Mouse (Mus musculus): ENCODE measurements around the gene Gpatch2. TPM values are rescaled to one million over a fixed set of nuclear protein-coding genes. Genes with fewer than 3 reads are reported as not detected.

The Gpatch2 gene
- polyA plus RNA-seq, 1 experiment from 2014 or later: 30.8 TPM

DNA sequence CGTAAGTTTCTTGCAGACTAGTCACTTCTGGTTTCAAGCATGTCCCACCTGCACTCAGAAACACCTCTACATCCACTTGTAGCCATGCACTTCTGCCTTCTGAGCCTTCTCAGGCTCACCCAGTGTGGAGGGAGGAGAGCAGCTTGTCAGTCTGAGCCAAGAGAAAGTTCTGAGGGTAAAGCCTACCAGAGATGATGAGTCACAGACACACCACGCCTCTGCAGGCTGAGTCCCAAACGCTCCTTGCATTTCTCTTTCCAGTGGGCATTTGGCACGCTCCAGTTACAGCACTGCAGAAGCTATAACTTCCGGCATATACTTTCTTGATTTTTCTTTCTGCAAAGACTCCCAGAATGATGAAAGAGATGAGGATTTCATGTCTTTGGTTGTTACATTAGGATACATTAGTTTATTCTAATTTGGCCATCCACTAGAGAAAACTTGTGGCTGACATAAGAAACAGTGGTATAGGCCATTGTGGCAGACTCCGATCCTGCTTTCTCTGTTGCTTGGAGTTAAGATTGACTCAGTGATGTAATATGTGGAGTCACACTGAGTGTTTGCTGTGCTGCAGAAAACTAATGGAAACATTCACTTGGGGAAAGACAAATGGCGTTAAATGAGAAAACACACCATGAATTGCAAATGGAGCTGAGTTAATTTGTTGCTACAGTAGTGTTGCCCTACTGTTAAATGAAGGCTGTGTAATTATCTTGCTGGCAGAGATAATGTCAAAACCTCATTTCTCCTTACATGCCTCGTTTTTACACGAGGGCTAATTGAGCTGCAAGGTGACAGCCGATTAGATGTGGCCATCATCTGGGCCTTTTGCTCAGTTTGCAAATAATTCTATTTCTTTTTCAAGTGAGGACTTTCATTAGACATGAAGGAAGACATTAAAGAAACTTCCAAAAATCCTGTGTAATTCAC, 55.3 kb downstream of the Gpatch2 start:
- 78% methylated on average over 10 of the region's 10 CpGs for WGBS
- Histone ChIP-seq H3K9ac (ENCODE audit: low read length) (no peak overlapping the region), H3K27me3 (ENCODE audit: control insufficient read depth, insufficient read depth, low read length) (no peaks in the 10 kb centered on the region), H3K27ac (ENCODE audit: low read depth, low read length) (no peak overlapping the region), H3K4me2 (ENCODE audit: low read depth, low read length, severe bottlenecking) (no peak overlapping the region), H3K4me3 (ENCODE audit: low read depth, low read length) (no peak overlapping the region), H3K9me3 (ENCODE audit: control insufficient read depth, low read length) (no peaks in the 10 kb centered on the region), H3K4me1 (replicated peaks; ENCODE audit: control insufficient read depth, insufficient read depth, low read length) (peaks cover 5% of the 10 kb centered on the region; the same call in 1 of the 2 replicates), H3K36me3 (ENCODE audit: control insufficient read depth, insufficient read depth, low read length) (no peaks in the 10 kb centered on the region)
- ATAC-seq (replicated peaks; ENCODE audit: low FRiP score): no peak
- no peak for DNase-seq (ENCODE audit: low spot score)

- Histone ChIP-seq H3K4me3 (ENCODE audit: low read depth, low read length) (no peak overlapping the region), H3K27me3 (ENCODE audit: control insufficient read depth, insufficient read depth, low read length) (no peaks in the 10 kb centered on the region), H3K27ac (ENCODE audit: low read depth, low read length) (no peak overlapping the region), H3K9me3 (ENCODE audit: control insufficient read depth, low read length) (no peaks in the 10 kb centered on the region), H3K9ac (ENCODE audit: low read length) (no peak overlapping the region), H3K4me1 (replicated peaks; ENCODE audit: control insufficient read depth, insufficient read depth, low read length) (no peaks in the 10 kb centered on the region), H3K4me2 (ENCODE audit: low read depth, low read length, severe bottlenecking) (no peak overlapping the region), H3K36me3 (ENCODE audit: control insufficient read depth, insufficient read depth, low read length) (no peaks in the 10 kb centered on the region)
- ATAC-seq (replicated peaks; ENCODE audit: low FRiP score): no peak
- 86% methylated on average over 9 of the region's 9 CpGs for WGBS
- no peak for DNase-seq (ENCODE audit: low spot score)
Measured at GRCm38 (mm10) chr1:187277324-187277723, 62.0 kb downstream of the Gpatch2 start.

DNA sequence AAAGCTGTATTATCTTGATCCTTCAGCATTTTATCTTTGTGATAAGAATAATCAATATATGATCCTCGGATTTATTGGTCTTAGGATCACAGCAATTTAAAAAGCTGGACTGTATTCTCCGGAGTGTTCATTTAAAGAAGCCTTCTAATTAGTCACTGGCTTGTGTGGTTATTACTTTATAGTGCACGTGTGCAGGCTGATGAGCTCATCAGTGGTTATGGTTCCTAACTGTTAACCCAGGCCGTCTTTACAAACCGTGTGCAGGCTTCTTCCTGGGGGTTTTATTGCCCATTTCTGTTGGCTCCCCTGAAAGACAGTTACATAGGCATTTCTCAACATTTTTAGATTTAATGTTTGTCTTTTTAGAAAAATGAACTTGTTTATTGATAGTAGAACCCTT, 63.2 kb downstream of the Gpatch2 start:
- no peaks in the 10 kb centered on the region for H3K9me3 ChIP-seq (ENCODE audit: control insufficient read depth, low read length)
- no peaks in the 10 kb centered on the region for H3K27me3 ChIP-seq (ENCODE audit: control insufficient read depth, insufficient read depth, low read length)
- no peak overlapping the region for H3K4me3 ChIP-seq (ENCODE audit: low read depth, low read length)
- no peak overlapping the region for H3K9ac ChIP-seq (ENCODE audit: low read length)
- no peak overlapping the region for H3K27ac ChIP-seq (ENCODE audit: low read depth, low read length)
- H3K36me3 ChIP-seq (ENCODE audit: control insufficient read depth, insufficient read depth, low read length): no peaks in the 10 kb centered on the region
- no peak for DNase-seq (ENCODE audit: low spot score)
- ATAC-seq (replicated peaks; ENCODE audit: low FRiP score): no peak
- H3K4me1 ChIP-seq (replicated peaks; ENCODE audit: control insufficient read depth, insufficient read depth, low read length): no peaks in the 10 kb centered on the region
- 82% methylated on average over 5 of the region's 5 CpGs for WGBS
- no peak overlapping the region for H3K4me2 ChIP-seq (ENCODE audit: low read depth, low read length, severe bottlenecking)

DNA sequence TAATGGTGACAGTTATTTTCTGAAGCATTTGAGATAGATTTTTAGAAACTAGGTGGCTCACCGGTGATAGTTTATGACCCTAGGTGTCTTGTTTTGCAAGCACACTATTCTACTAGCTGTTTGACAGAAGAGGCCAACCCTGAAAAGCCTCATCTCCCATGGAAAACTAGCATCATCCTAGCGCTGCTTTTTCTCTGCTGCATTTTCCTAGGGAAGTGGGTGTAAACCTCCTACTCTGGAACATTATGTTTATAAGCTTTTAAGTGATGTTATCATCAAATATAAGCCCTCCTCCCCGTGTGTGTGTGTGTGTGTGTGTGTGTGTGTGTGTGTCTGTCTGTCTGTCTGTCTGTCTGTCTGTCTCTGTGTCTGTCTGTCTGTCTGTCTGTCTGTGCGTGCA, 64.5 kb downstream of the Gpatch2 start:
- H3K27me3 ChIP-seq (ENCODE audit: control insufficient read depth, insufficient read depth, low read length): no peaks in the 10 kb centered on the region
- no peaks in the 10 kb centered on the region for H3K4me1 ChIP-seq (replicated peaks; ENCODE audit: control insufficient read depth, insufficient read depth, low read length)
- H3K9ac ChIP-seq (ENCODE audit: low read length): no peak overlapping the region
- H3K9me3 ChIP-seq (ENCODE audit: control insufficient read depth, low read length): no peaks in the 10 kb centered on the region
- no peak overlapping the region for H3K27ac ChIP-seq (ENCODE audit: low read depth, low read length)
- 82% methylated on average over 4 of the region's 4 CpGs for WGBS
- H3K4me3 ChIP-seq (ENCODE audit: low read depth, low read length): no peak overlapping the region
- ATAC-seq (replicated peaks; ENCODE audit: low FRiP score) (no peak), DNase-seq (ENCODE audit: low spot score) (no peak)
- no peaks in the 10 kb centered on the region for H3K36me3 ChIP-seq (ENCODE audit: control insufficient read depth, insufficient read depth, low read length)
- no peak overlapping the region for H3K4me2 ChIP-seq (ENCODE audit: low read depth, low read length, severe bottlenecking)

GRCm38 (mm10) chr1:187282321-187282720, 67.0 kb downstream of the Gpatch2 start:
- H3K4me1 ChIP-seq (replicated peaks; ENCODE audit: control insufficient read depth, insufficient read depth, low read length): no peaks in the 10 kb centered on the region
- no peaks in the 10 kb centered on the region for H3K27me3 ChIP-seq (ENCODE audit: control insufficient read depth, insufficient read depth, low read length)
- H3K36me3 ChIP-seq (ENCODE audit: control insufficient read depth, insufficient read depth, low read length): no peaks in the 10 kb centered on the region
- WGBS: 64% methylated on average over 3 of the region's 3 CpGs
- H3K9me3 ChIP-seq (ENCODE audit: control insufficient read depth, low read length): no peaks in the 10 kb centered on the region
- H3K4me2 ChIP-seq (ENCODE audit: low read depth, low read length, severe bottlenecking): no peak overlapping the region
- no peak overlapping the region for H3K27ac ChIP-seq (ENCODE audit: low read depth, low read length)
- no peak for DNase-seq (ENCODE audit: low spot score)
- no peak for ATAC-seq (replicated peaks; ENCODE audit: low FRiP score)
- H3K9ac ChIP-seq (ENCODE audit: low read length): no peak overlapping the region
- no peak overlapping the region for H3K4me3 ChIP-seq (ENCODE audit: low read depth, low read length)

GRCm38 (mm10) chr1:187282804-187283203, 67.5 kb downstream of the Gpatch2 start:
- H3K27me3 ChIP-seq (ENCODE audit: control insufficient read depth, insufficient read depth, low read length): no peaks in the 10 kb centered on the region
- 93% methylated on average over 6 of the region's 6 CpGs for WGBS
- H3K36me3 ChIP-seq (ENCODE audit: control insufficient read depth, insufficient read depth, low read length): no peaks in the 10 kb centered on the region
- H3K4me1 ChIP-seq (replicated peaks; ENCODE audit: control insufficient read depth, insufficient read depth, low read length): no peaks in the 10 kb centered on the region
- no peak for DNase-seq (ENCODE audit: low spot score)
- H3K27ac ChIP-seq (ENCODE audit: low read depth, low read length): no peak overlapping the region
- no peak overlapping the region for H3K4me3 ChIP-seq (ENCODE audit: low read depth, low read length)
- H3K9me3 ChIP-seq (ENCODE audit: control insufficient read depth, low read length): no peaks in the 10 kb centered on the region
- ATAC-seq (replicated peaks; ENCODE audit: low FRiP score): no peak
- no peak overlapping the region for H3K9ac ChIP-seq (ENCODE audit: low read length)
- no peak overlapping the region for H3K4me2 ChIP-seq (ENCODE audit: low read depth, low read length, severe bottlenecking)

GRCm38 (mm10) chr1:187285735-187286134, 70.4 kb downstream of the Gpatch2 start:
- 87% methylated on average over 8 of the region's 8 CpGs for WGBS
- Histone ChIP-seq H3K27me3 (ENCODE audit: control insufficient read depth, insufficient read depth, low read length) (no peaks in the 10 kb centered on the region), H3K4me3 (ENCODE audit: low read depth, low read length) (no peak overlapping the region), H3K4me2 (ENCODE audit: low read depth, low read length, severe bottlenecking) (no peak overlapping the region), H3K9ac (ENCODE audit: low read length) (no peak overlapping the region), H3K4me1 (replicated peaks; ENCODE audit: control insufficient read depth, insufficient read depth, low read length) (no peaks in the 10 kb centered on the region), H3K27ac (ENCODE audit: low read depth, low read length) (no peak overlapping the region), H3K9me3 (ENCODE audit: control insufficient read depth, low read length) (no peaks in the 10 kb centered on the region), H3K36me3 (ENCODE audit: control insufficient read depth, insufficient read depth, low read length) (no peaks in the 10 kb centered on the region)
- DNase-seq (ENCODE audit: low spot score) (no peak), ATAC-seq (replicated peaks; ENCODE audit: low FRiP score) (no peak)

GRCm38 (mm10) chr1:187286411-187286810, 71.1 kb downstream of the Gpatch2 start:
- no peaks in the 10 kb centered on the region for H3K27me3 ChIP-seq (ENCODE audit: control insufficient read depth, insufficient read depth, low read length)
- H3K4me3 ChIP-seq (ENCODE audit: low read depth, low read length): no peak overlapping the region
- no peaks in the 10 kb centered on the region for H3K9me3 ChIP-seq (ENCODE audit: control insufficient read depth, low read length)
- ATAC-seq (replicated peaks; ENCODE audit: low FRiP score): no peak
- 91% methylated on average over 4 of the region's 4 CpGs for WGBS
- no peak overlapping the region for H3K27ac ChIP-seq (ENCODE audit: low read depth, low read length)
- H3K4me1 ChIP-seq (replicated peaks; ENCODE audit: control insufficient read depth, insufficient read depth, low read length): no peaks in the 10 kb centered on the region
- no peak overlapping the region for H3K4me2 ChIP-seq (ENCODE audit: low read depth, low read length, severe bottlenecking)
- H3K36me3 ChIP-seq (ENCODE audit: control insufficient read depth, insufficient read depth, low read length): no peaks in the 10 kb centered on the region
- no peak overlapping the region for H3K9ac ChIP-seq (ENCODE audit: low read length)
- no peak for DNase-seq (ENCODE audit: low spot score)

DNA sequence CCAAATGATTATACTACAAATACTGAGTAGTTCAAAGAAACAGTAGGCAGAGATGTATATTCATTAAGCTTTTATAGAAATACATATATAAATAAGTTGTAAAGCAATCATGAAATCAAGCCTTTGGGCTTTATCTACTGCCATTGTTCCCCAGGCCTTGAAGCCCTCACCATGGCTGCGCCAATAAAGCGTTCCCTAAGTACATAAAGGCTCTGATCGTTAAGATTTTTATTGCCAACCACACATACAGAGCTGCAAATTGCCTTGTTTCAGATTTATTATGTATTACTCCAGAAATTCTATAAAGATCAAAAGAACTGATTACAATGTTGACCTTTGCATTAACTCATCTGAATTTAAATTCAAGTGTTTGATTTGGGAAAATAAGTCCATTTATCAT, 71.6 kb downstream of the Gpatch2 start:
- no peak for DNase-seq (ENCODE audit: low spot score)
- no peaks in the 10 kb centered on the region for H3K36me3 ChIP-seq (ENCODE audit: control insufficient read depth, insufficient read depth, low read length)
- H3K4me1 ChIP-seq (replicated peaks; ENCODE audit: control insufficient read depth, insufficient read depth, low read length): no peaks in the 10 kb centered on the region
- 71% methylated on average over 3 of the region's 3 CpGs for WGBS
- no peak overlapping the region for H3K27ac ChIP-seq (ENCODE audit: low read depth, low read length)
- H3K4me2 ChIP-seq (ENCODE audit: low read depth, low read length, severe bottlenecking): no peak overlapping the region
- no peak overlapping the region for H3K9ac ChIP-seq (ENCODE audit: low read length)
- no peak for ATAC-seq (replicated peaks; ENCODE audit: low FRiP score)
- H3K27me3 ChIP-seq (ENCODE audit: control insufficient read depth, insufficient read depth, low read length): no peaks in the 10 kb centered on the region
- no peak overlapping the region for H3K4me3 ChIP-seq (ENCODE audit: low read depth, low read length)
- H3K9me3 ChIP-seq (ENCODE audit: control insufficient read depth, low read length): no peaks in the 10 kb centered on the region

Data from forebrain, embryonic 11.5 days (tissue).